Mouse (Mus musculus): ENCODE measurements around the gene Klk1b1.

DNA sequence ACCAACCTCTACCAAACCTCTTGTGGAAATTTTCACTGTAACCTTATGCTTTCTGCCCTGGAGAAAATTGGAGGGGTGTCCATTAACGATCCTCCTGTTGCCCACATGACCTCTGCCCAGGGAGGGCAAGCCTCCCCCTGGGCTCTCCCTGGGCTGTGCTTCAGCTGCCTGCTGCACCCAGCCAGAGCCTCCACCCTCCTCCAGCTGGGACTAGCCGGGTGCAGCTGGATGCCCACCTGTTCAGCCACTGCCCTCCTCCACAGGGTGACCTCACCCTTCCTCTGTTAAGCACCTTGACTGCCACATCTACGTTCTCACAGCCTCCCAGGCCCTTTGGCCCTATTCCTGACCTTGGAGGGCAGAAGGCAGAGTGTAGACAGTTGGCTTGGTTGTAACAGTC lies 31.8 kb upstream of the Klk1b1 start:
- TF ChIP-seq POLR2A (IDR thresholded peaks at IDR 0.05; ENCODE audit: control insufficient read depth, low read depth, low read length) = no peak
- TF ChIP-seq CTCF (IDR thresholded peaks at IDR 0.05; ENCODE audit: control insufficient read depth, insufficient read depth, insufficient replicate concordance, low read depth, low read length) = no peak
